Mouse (Mus musculus): ENCODE measurements around the gene Hmgcl.

- TF ChIP-seq CTCF (IDR thresholded peaks at IDR 0.05; ENCODE audit: extremely low read depth, insufficient read length, insufficient replicate concordance, low read depth, low read length) (peak; percentile 82; the same call in 1 of the 2 replicates), POLR2A (IDR thresholded peaks at IDR 0.05; ENCODE audit: low read depth, low read length) (0 out of 2 replicates have a peak, but pooled peaks have one; percentile 8)
These were observed 14.5 kb downstream of the Hmgcl start for GRCm38 (mm10) chr4:135960717-135961116.
